Mouse (Mus musculus): ENCODE measurements at regions not wholly inside any gene's neighbourhood (a gene's known extent, or its start where the extent isn't known, plus 50 kb on each side); places are given as distances from the start of the nearest gene placed in this dataset.

DNA sequence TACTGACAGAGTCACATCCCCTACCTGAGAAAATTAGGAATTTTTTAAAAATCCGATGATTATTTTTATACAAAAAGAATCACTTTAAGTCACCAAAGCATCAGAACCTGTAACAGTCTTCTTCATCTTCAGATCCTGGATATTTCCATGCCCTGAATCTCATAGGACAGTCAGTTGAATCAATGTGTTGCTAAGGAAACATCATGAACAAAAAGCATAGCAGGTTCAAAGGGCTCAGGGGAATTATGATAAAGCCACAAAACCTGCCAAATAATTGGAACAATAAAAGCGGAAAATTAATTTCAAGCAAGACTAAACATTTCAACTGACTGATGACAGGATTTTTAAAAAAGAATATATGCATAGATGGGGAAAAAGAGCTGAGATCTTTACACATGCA, 393.9 kb downstream of the Bckdhb start:
- Histone ChIP-seq H3K4me3 (ENCODE audit: control insufficient read depth, insufficient read depth, low read length) (no peak overlapping the region), H3K27me3 (ENCODE audit: control insufficient read depth, insufficient read depth, low read length) (no peaks in the 10 kb centered on the region), H3K4me1 (replicated peaks; ENCODE audit: control insufficient read depth, insufficient read depth, low read length) (no peaks in the 10 kb centered on the region), H3K27ac (ENCODE audit: control insufficient read depth, insufficient read depth, low read length) (no peak overlapping the region), H3K36me3 (ENCODE audit: control insufficient read depth, insufficient read depth, low read length) (no peaks in the 10 kb centered on the region)
- TF ChIP-seq POLR2A (IDR thresholded peaks at IDR 0.05; ENCODE audit: control insufficient read depth, extremely low read depth, insufficient read depth, low read length, poor library complexity) (no peak), CTCF (IDR thresholded peaks at IDR 0.05; ENCODE audit: borderline replicate concordance, control insufficient read depth, extremely low read depth, insufficient read depth, low read length, poor library complexity) (no peak)
- DNase-seq: no peak
- WGBS: 97% methylated on average over 2 of the region's 2 CpGs

DNA sequence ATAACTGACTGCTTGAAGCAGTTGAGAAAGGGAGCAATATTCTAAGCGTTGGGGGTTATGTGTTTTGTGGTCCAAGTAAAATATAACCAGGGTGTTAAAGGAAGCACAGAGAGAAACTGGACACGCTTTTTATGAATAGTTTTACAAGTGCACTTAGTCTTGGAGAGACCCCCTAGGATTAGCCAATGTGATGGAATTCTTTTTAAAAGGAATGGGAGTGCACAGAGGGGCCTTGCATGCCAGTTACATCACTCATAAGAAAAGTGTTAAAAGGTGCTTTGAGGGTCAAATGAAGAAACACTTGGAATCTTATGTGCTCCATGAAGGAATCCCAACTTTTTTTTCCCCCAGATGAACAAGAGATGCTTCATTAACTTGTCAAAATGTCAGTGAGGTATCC, 394.4 kb downstream of the Bckdhb start:
- 81% methylated on average over 2 of the region's 2 CpGs for WGBS
- H3K4me3 ChIP-seq (ENCODE audit: control insufficient read depth, insufficient read depth, low read length): no peak overlapping the region
- no peaks in the 10 kb centered on the region for H3K27me3 ChIP-seq (ENCODE audit: control insufficient read depth, insufficient read depth, low read length)
- H3K4me1 ChIP-seq (replicated peaks; ENCODE audit: control insufficient read depth, insufficient read depth, low read length): no peaks in the 10 kb centered on the region
- no peaks in the 10 kb centered on the region for H3K36me3 ChIP-seq (ENCODE audit: control insufficient read depth, insufficient read depth, low read length)
- no peak for DNase-seq
- no peak overlapping the region for H3K27ac ChIP-seq (ENCODE audit: control insufficient read depth, insufficient read depth, low read length)
- TF ChIP-seq POLR2A (IDR thresholded peaks at IDR 0.05; ENCODE audit: control insufficient read depth, extremely low read depth, insufficient read depth, low read length, poor library complexity) (no peak), CTCF (IDR thresholded peaks at IDR 0.05; ENCODE audit: borderline replicate concordance, control insufficient read depth, extremely low read depth, insufficient read depth, low read length, poor library complexity) (no peak)

DNA sequence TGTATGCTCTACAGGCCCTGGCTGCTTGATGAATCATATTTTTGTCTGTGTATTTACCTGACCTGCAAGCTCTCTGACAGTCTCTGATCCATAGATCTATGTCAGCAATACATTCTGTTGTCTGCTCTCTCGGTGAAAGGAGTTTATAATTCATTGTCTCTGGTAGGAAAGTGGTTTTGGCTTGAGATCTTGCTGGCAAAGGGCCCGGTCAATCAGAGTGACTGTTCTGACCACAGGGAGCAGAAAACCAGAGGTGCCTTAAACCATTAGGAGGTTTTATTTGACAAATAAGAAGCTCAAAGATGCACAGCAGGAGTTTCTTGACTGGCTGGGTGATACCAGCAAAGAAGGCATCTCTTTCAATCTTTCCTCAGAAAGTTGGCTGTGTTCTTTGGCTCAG, 398.2 kb downstream of the Bckdhb start:
- no peak overlapping the region for H3K4me3 ChIP-seq (ENCODE audit: control insufficient read depth, insufficient read depth, low read length)
- no peaks in the 10 kb centered on the region for H3K27me3 ChIP-seq (ENCODE audit: control insufficient read depth, insufficient read depth, low read length)
- TF ChIP-seq CTCF (IDR thresholded peaks at IDR 0.05; ENCODE audit: borderline replicate concordance, control insufficient read depth, extremely low read depth, insufficient read depth, low read length, poor library complexity) (no peak), POLR2A (IDR thresholded peaks at IDR 0.05; ENCODE audit: control insufficient read depth, extremely low read depth, insufficient read depth, low read length, poor library complexity) (no peak)
- H3K27ac ChIP-seq (ENCODE audit: control insufficient read depth, insufficient read depth, low read length): no peak overlapping the region
- H3K4me1 ChIP-seq (replicated peaks; ENCODE audit: control insufficient read depth, insufficient read depth, low read length): no peaks in the 10 kb centered on the region
- H3K36me3 ChIP-seq (ENCODE audit: control insufficient read depth, insufficient read depth, low read length): no peaks in the 10 kb centered on the region
- DNase-seq: no peak
- 13% methylated on average over 2 of the region's 2 CpGs for WGBS

DNA sequence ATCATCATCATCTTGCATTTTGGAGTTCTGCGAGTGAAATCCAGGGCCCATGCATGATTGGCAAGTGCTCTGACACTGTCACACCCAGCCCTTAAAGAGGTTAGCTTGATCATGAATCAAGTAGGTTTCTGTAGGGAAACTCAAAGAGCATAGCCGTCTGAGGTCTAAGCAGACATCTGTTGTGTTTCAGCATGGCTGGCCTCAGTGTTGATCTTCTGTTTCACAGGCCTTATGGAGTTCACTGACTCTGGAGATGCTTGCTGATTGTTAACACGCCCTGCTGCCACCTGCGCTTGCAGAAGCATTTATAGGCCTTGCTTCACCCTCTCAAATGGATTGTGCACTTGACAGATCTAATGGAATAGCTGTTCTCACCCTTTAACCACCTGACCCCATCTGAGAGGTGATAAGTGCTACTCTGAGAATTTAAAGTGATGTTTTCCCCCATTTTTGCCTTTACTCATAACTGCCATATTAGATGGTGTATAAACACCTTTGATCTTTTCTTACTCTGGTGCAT, 406.2 kb downstream of the Bckdhb start:
- Histone ChIP-seq H3K4me3 (ENCODE audit: control insufficient read depth, insufficient read depth, low read length) (no peak overlapping the region), H3K27ac (ENCODE audit: control insufficient read depth, insufficient read depth, low read length) (no peak overlapping the region), H3K27me3 (ENCODE audit: control insufficient read depth, insufficient read depth, low read length) (no peaks in the 10 kb centered on the region), H3K36me3 (ENCODE audit: control insufficient read depth, insufficient read depth, low read length) (no peaks in the 10 kb centered on the region), H3K4me1 (replicated peaks; ENCODE audit: control insufficient read depth, insufficient read depth, low read length) (no peaks in the 10 kb centered on the region)
- 94% methylated on average over 4 of the region's 4 CpGs for WGBS
- DNase-seq: no peak
- no peak for TF ChIP-seq POLR2A (IDR thresholded peaks at IDR 0.05; ENCODE audit: control insufficient read depth, extremely low read depth, insufficient read depth, low read length, poor library complexity)
- no peak for TF ChIP-seq CTCF (IDR thresholded peaks at IDR 0.05; ENCODE audit: borderline replicate concordance, control insufficient read depth, extremely low read depth, insufficient read depth, low read length, poor library complexity)

DNA sequence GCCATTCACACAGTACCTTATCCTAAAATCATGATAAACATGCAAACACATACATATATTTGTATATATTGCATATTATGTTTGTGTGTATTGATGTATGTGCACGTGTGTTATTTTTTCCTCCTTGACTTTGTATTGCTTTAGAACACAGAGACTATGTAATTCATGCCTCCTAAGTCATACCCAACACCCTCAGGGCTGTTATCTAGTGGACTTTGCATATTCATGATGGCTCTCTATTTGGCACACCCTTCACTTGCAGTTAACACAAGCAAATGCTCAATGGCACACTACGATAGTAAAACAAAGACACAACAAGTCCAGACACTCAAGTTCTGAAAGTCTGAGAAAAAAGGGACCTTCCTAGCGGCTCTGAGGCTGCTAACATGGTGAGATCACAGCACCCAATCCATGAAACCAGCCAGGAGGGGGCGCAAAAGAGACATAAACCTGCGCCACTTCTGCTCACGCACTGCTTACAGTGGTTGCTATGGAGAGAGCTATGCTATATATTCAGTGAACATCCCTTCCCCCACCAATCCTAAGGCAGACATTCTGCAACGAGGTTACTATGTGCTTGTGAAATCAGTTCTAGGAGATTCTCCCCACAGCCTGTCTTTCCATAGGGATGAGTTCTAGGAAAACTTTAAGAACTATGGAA, 418.6 kb downstream of the Bckdhb start:
- TF ChIP-seq CTCF (IDR thresholded peaks at IDR 0.05; ENCODE audit: borderline replicate concordance, control insufficient read depth, extremely low read depth, insufficient read depth, low read length, poor library complexity) (no peak), POLR2A (IDR thresholded peaks at IDR 0.05; ENCODE audit: control insufficient read depth, extremely low read depth, insufficient read depth, low read length, poor library complexity) (no peak)
- Histone ChIP-seq H3K36me3 (ENCODE audit: control insufficient read depth, insufficient read depth, low read length) (no peaks in the 10 kb centered on the region), H3K27ac (ENCODE audit: control insufficient read depth, insufficient read depth, low read length) (no peak overlapping the region), H3K4me1 (replicated peaks; ENCODE audit: control insufficient read depth, insufficient read depth, low read length) (no peaks in the 10 kb centered on the region), H3K27me3 (ENCODE audit: control insufficient read depth, insufficient read depth, low read length) (no peaks in the 10 kb centered on the region), H3K4me3 (ENCODE audit: control insufficient read depth, insufficient read depth, low read length) (no peak overlapping the region)
- 17% methylated on average over 7 of the region's 7 CpGs for WGBS
- peak; percentile 24 for DNase-seq

DNA sequence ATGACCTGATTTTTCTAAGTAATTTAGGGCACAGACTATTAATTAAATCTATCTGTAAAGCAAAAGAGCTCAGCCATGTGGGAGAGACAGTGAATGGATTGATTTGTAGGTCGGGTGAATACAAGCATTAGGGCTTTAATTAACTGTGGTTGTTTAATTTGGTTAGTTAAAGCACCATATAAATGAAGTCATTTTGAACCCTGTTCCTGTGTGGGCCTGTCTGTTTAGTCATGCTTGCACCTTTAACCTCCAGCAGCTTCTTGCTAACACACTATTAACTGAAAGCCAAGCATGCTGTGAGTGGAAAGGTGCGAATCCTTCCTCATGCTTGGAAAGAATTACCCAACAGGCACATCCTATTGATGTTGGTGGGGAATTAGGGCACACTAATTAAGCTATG, 425.3 kb downstream of the Bckdhb start:
- H3K27me3 ChIP-seq (ENCODE audit: control insufficient read depth, insufficient read depth, low read length): no peaks in the 10 kb centered on the region
- DNase-seq: no peak
- H3K4me3 ChIP-seq (ENCODE audit: control insufficient read depth, insufficient read depth, low read length): no peak overlapping the region
- no peak overlapping the region for H3K27ac ChIP-seq (ENCODE audit: control insufficient read depth, insufficient read depth, low read length)
- no peaks in the 10 kb centered on the region for H3K4me1 ChIP-seq (replicated peaks; ENCODE audit: control insufficient read depth, insufficient read depth, low read length)
- H3K36me3 ChIP-seq (ENCODE audit: control insufficient read depth, insufficient read depth, low read length): no peaks in the 10 kb centered on the region
- 90% methylated on average over 2 of the region's 2 CpGs for WGBS
- TF ChIP-seq POLR2A (IDR thresholded peaks at IDR 0.05; ENCODE audit: control insufficient read depth, extremely low read depth, insufficient read depth, low read length, poor library complexity): no peak
- no peak for TF ChIP-seq CTCF (IDR thresholded peaks at IDR 0.05; ENCODE audit: borderline replicate concordance, control insufficient read depth, extremely low read depth, insufficient read depth, low read length, poor library complexity)

DNA sequence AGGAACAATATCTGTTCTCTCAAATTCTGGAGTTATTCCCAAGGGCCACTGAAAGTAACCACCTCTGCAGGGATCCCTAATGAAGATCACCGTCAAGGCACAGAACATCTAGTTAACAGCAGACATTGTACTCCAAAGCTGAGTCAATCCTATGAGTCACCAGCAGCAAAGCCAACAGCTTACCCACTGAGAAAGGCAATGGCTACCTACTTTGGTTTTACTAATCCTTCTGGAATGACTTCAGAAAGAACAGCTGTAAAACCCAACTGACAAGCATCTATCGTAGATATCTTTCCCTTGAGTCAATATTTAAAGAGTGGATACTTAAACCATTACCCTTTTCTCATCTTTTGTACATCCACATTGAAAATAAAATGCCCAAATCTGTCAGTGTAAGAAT, 429.5 kb downstream of the Bckdhb start:
- TF ChIP-seq POLR2A (IDR thresholded peaks at IDR 0.05; ENCODE audit: control insufficient read depth, extremely low read depth, insufficient read depth, low read length, poor library complexity) (no peak), CTCF (IDR thresholded peaks at IDR 0.05; ENCODE audit: borderline replicate concordance, control insufficient read depth, extremely low read depth, insufficient read depth, low read length, poor library complexity) (no peak)
- H3K4me3 ChIP-seq (ENCODE audit: control insufficient read depth, insufficient read depth, low read length): no peak overlapping the region
- no peaks in the 10 kb centered on the region for H3K27me3 ChIP-seq (ENCODE audit: control insufficient read depth, insufficient read depth, low read length)
- WGBS: 92% methylated on average over 2 of the region's 2 CpGs
- H3K36me3 ChIP-seq (ENCODE audit: control insufficient read depth, insufficient read depth, low read length): no peaks in the 10 kb centered on the region
- H3K27ac ChIP-seq (ENCODE audit: control insufficient read depth, insufficient read depth, low read length): no peak overlapping the region
- no peak for DNase-seq
- no peaks in the 10 kb centered on the region for H3K4me1 ChIP-seq (replicated peaks; ENCODE audit: control insufficient read depth, insufficient read depth, low read length)
